Mouse (Mus musculus) neural tube, embryonic 14.5 days (tissue): ENCODE results near the gene Scn1b. TPM values are rescaled to one million over a fixed set of nuclear protein-coding genes. Genes with fewer than 3 reads are reported as not detected.

Experiments
- ATAC-seq: fragments of 200-750 bp; cut with Nextera tagmentation; 2 replicates; pipeline ENCODE4 v1.8.0; 2017; ENCODE audit warnings: low read depth, mild to moderate bottlenecking, moderate TSS enrichment, moderate library complexity
- H3K27ac ChIP-seq: fragments of 300-500 bp; sonication (generic); 2 replicates; pipeline ENCODE4 v1.5.1; 2014; ENCODE audit warnings: low read depth, mild to moderate bottlenecking, control low read depth, low read length, moderate library complexity, mixed read lengths
- H3K27me3 ChIP-seq: fragments of 300-500 bp; sonication (generic); 2 replicates; pipeline ENCODE4 v1.6.1; 2014; ENCODE audit warnings: low read length; ENCODE audit not compliant: control insufficient read depth, insufficient read depth
- H3K36me3 ChIP-seq: fragments of 300-500 bp; sonication (generic); 2 replicates; pipeline ENCODE4 v1.6.1; 2014; ENCODE audit warnings: low read length, mixed read lengths; ENCODE audit not compliant: control insufficient read depth, insufficient read depth
- H3K4me1 ChIP-seq: fragments of 300-500 bp; sonication (generic); 2 replicates; pipeline ENCODE4 v1.6.1; 2014; ENCODE audit warnings: low read length; ENCODE audit not compliant: control insufficient read depth, insufficient read depth
- H3K4me2 ChIP-seq: fragments of 300-500 bp; sonication (generic); 2 replicates; pipeline ENCODE4 v1.6.1; 2014; ENCODE audit warnings: mild to moderate bottlenecking, low read depth, low read length, control low read depth
- H3K4me3 ChIP-seq: fragments of 300-500 bp; sonication (generic); 2 replicates; pipeline ENCODE4 v1.5.1; 2014; ENCODE audit warnings: low read depth, low read length, control low read depth, mixed read lengths
- H3K9ac ChIP-seq: fragments of 300-500 bp; sonication (generic); replicated peaks from 2 replicates; pipeline ENCODE4 v1.6.1; 2014; ENCODE audit warnings: low read depth, mild to moderate bottlenecking, control low read depth, low read length, mixed read lengths
- H3K9me3 ChIP-seq: fragments of 300-500 bp; sonication (generic); 2 replicates; pipeline ENCODE4 v1.6.1; 2016; ENCODE audit warnings: low read length; ENCODE audit not compliant: control insufficient read depth
- whole genome bisulfite sequencing: fragments of 180-500 bp; shearing (Covaris S2); extraction: QIAGEN DNeasy Blood & Tissue Kit; methylation state at CpG from one replicate; pipeline ENCODE4 v1.1.7; 2014; 5-methylcytosine and 5-hydroxymethylcytosine counted together
- polyA plus RNA-seq: library from polyadenylated mRNA; unstranded; fragments of >200 nt; fragmentation: Nextera tagmentation; extraction: Ambion mirVana; gene quantifications from 2 replicates; pipeline ENCODE4 v1.2.1, GENCODE M21; 2014

Gene Scn1b
- polyA plus RNA-seq, 1 experiment from 2014 or later, result 17.6 TPM

DNA sequence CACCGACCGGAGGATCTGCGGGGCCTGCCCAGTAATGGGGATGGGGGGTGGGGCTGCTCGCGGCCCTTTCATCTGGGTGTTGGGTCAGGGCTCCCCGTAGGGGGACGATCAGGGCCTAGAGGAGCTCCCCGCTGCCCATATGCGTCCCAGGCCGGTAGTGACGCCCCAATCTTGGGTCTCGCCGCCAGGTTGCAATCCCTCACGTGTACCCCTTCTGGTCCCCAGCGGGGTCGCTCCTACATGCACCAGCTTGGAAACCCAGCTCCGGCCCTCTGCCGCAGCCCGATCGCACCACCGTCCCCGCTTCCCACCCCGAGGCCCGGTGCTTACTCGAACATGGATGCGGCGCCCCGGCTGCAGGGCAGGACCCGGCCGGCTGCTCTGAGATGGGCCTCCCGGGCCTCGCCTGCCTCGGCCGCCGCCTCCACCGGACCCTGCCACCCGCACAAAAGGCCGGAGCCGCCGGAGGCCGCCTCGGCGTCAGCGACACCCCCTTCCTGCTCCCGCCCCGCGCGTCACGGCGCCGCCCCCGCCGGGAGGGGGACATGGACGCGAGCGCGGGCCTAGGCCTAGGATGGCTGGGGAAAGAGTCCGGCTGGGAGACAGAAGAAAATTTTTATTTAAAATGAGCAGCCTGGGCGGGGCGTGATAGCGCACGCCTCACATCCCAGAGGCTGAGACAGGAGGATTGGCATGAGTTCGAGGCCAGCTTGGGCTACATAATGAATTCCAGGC lies 23.9 kb upstream of the Scn1b start:
- peak; percentile 82 for ATAC-seq
- Histone ChIP-seq H3K36me3 (peaks cover 4% of the 10 kb centered on the region; the same call in 1 of the 2 replicates), H3K9me3 (no peaks in the 10 kb centered on the region), H3K9ac (peak overlapping the region; percentile 99), H3K27ac (peak overlapping the region; percentile 99), H3K4me2 (peak overlapping the region; percentile 71), H3K27me3 (no peaks in the 10 kb centered on the region), H3K4me3 (peak overlapping the region; percentile 87), H3K4me1 (peaks cover 26% of the 10 kb centered on the region)
- WGBS, result under 1% methylated on average over 62 of the region's 63 CpGs

DNA sequence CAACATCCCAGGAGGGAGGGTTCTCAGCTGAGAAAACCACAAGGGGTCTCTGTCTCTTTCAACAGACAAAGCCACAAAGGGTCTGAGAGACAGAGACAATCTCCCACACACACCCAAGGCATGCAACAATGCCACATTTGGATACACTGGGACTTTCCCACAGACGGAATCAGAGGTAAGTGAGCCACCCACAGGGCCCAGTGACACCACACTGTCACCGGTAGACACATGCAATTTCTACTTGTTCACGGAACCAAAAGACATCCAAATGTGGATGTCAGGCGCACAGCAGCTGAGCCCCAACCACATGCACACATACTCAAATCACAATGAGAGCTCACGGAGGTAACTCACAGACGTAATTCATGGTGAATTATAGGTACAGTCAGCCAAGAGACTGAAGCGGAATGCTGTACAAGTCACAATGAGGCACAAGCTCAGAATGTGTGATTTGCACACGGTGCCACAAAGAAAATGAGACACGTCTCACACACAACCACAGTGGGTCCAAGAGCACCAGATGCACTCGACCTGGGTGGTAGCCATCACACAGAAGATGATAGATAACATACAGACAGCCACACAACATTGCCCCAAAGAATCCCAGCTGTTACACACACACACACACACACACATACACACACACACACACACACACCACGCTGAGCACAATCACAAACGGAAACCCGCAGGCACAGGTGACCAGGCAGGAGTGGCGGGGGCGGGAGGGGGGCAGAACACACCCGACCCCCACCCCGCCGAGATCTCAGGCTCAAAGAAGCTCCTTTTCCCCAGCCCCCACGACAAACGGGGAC lies 23.2 kb upstream of the Scn1b start:
- peak; percentile 9 for ATAC-seq
- H3K36me3 ChIP-seq, result peaks cover 4% of the 10 kb centered on the region; the same call in 1 of the 2 replicates
- H3K4me3 ChIP-seq, result peak overlapping the region; percentile 87
- H3K27me3 ChIP-seq, result no peaks in the 10 kb centered on the region
- peak overlapping the region; percentile 71 for H3K4me2 ChIP-seq
- H3K4me1 ChIP-seq, result peaks cover 26% of the 10 kb centered on the region
- peak overlapping the region; percentile 99 for H3K27ac ChIP-seq
- no peaks in the 10 kb centered on the region for H3K9me3 ChIP-seq
- peak overlapping the region; percentile 99 for H3K9ac ChIP-seq
- WGBS, result under 1% methylated on average over 20 of the region's 20 CpGs

DNA sequence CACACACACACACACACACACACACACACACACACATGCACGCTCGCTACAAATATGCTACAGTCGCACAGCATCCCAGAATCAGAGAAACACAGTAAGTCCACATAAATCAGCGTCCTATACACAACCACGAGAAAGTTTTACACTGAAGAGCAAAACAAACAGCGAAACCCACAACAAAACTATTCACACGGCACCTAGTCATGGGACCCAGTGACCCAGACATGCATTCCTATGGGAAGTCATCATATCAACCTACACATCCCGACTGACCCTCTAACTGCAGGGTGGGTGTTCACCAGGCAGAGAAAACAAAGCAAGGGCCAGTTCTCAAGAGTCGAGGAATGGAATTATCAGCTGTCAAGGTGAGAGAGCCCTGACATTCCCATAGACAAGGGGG lies 22.5 kb upstream of the Scn1b start:
- H3K4me1 ChIP-seq, result peaks cover 26% of the 10 kb centered on the region
- no peaks in the 10 kb centered on the region for H3K27me3 ChIP-seq
- H3K36me3 ChIP-seq, result peaks cover 4% of the 10 kb centered on the region; the same call in 1 of the 2 replicates
- H3K4me3 ChIP-seq, result peak overlapping the region; percentile 87
- H3K9me3 ChIP-seq, result no peaks in the 10 kb centered on the region
- H3K4me2 ChIP-seq, result peak overlapping the region; percentile 71
- H3K9ac ChIP-seq, result peak overlapping the region; percentile 99
- ATAC-seq, result no peak
- 27% methylated on average over 9 of the region's 9 CpGs for WGBS
- H3K27ac ChIP-seq, result peak overlapping the region; percentile 99

DNA sequence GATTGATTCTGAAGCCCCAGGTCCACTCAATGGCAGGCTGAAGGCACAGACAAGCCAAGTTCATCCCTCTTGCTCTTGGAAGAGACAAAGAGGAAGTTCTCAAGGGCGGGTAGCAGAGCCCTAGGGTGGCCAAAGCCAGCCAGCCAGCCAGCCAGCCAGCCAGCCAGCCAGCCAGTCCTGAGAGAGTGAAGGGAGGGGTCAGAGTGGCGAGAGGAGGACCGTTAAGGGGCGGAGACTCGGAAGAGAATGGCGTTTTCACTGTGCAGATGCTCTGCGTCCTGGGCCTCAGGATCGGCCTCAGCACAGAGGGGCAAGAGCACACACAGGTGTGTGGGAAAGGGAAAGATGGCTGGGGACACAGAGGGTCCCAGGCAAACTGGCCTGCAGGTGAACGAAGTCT lies 22.0 kb upstream of the Scn1b start:
- peak overlapping the region; percentile 87 for H3K4me3 ChIP-seq
- H3K9ac ChIP-seq, result peak overlapping the region; percentile 99
- H3K36me3 ChIP-seq, result peaks cover 4% of the 10 kb centered on the region; the same call in 1 of the 2 replicates
- H3K4me2 ChIP-seq, result peak overlapping the region; percentile 71
- peak overlapping the region; percentile 99 for H3K27ac ChIP-seq
- H3K4me1 ChIP-seq, result peaks cover 26% of the 10 kb centered on the region
- no peaks in the 10 kb centered on the region for H3K9me3 ChIP-seq
- WGBS, result 4% methylated on average over 9 of the region's 9 CpGs
- H3K27me3 ChIP-seq, result no peaks in the 10 kb centered on the region
- peak; percentile 31; the same call in 1 of the 2 replicates for ATAC-seq

DNA sequence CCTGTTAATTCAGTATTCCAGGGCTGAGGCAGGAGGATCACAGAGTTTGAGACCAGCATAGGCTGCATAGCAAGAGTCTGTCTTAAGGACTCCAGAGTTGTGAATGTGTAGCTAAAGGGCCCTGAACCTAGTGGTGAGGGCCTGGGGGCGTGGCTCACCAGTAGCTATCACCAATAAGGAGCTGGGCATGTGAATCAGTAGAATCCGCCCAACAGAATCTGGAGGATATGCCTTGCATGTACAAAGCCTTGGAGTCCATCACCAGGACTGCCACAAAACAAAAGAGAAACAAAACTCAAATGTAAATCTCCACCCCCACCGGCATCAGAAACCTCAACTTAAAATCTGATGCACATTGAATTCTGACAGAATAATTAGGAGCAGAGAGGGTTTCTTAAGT lies 21.3 kb upstream of the Scn1b start:
- peak overlapping the region; percentile 71 for H3K4me2 ChIP-seq
- no peaks in the 10 kb centered on the region for H3K9me3 ChIP-seq
- no peak for ATAC-seq
- H3K9ac ChIP-seq, result peak overlapping the region; percentile 99
- peak overlapping the region; percentile 87 for H3K4me3 ChIP-seq
- peaks cover 10% of the 10 kb centered on the region; the same call in 1 of the 2 replicates for H3K36me3 ChIP-seq
- H3K27me3 ChIP-seq, result no peaks in the 10 kb centered on the region
- WGBS, result 64% methylated on average over 3 of the region's 3 CpGs
- H3K27ac ChIP-seq, result peak overlapping the region; percentile 99
- peaks cover 26% of the 10 kb centered on the region for H3K4me1 ChIP-seq

DNA sequence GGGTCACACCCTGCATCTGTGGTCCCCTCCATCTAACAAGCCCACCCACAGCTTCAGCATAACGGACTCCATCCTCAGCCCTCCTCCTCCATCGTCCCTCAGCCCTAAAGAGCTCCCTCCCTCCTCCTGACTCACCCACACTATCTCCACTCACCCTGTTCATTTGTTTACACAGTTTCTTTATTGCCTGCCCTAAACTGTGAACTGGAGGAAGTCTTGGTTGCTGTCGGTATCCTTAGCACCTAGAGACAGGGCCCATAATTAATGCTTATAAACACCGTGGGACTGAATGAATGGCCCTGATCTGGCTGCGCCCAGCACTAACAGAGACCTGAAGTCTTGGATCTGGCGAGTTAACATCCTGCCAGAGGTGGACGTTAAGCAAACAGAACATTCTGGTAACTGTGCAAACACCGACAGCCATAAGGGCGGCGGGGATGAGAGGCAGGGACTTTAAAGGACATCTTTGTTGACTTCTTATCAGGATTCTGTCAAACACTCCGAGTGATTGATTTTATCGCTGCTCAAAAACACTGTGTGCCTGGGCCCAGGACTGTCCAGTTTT lies 18.9 kb upstream of the Scn1b start:
- no peaks in the 10 kb centered on the region for H3K27me3 ChIP-seq
- H3K9me3 ChIP-seq, result no peaks in the 10 kb centered on the region
- no peak overlapping the region for H3K4me3 ChIP-seq
- H3K4me1 ChIP-seq, result peaks cover 18% of the 10 kb centered on the region
- 43% methylated on average over 12 of the region's 12 CpGs for WGBS
- ATAC-seq, result no peak
- no peak overlapping the region for H3K27ac ChIP-seq
- no peak overlapping the region for H3K9ac ChIP-seq
- no peak overlapping the region for H3K4me2 ChIP-seq
- H3K36me3 ChIP-seq, result peaks cover 33% of the 10 kb centered on the region

DNA sequence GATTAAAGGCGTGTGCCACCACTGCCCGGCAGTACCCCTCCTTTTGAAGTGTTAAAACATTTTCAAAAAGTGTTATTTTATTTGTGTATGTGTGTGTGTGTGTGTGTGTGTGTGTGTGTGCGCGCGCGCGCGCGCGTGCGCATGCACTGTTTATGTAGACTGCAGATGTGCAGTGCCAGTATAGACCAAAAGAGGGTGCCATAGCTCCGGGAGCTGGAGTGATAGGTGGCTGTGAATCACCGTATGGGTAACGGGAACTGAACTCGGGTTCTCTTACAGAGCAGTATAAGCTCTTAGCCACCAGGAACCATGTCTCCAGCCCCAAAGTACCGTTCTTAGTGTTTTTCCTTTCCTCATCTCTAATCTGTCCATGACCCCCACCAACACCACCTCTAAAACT lies 18.1 kb upstream of the Scn1b start:
- H3K27me3 ChIP-seq, result no peaks in the 10 kb centered on the region
- no peaks in the 10 kb centered on the region for H3K9me3 ChIP-seq
- H3K9ac ChIP-seq, result no peak overlapping the region
- no peak overlapping the region for H3K4me2 ChIP-seq
- peaks cover 40% of the 10 kb centered on the region for H3K36me3 ChIP-seq
- H3K4me3 ChIP-seq, result no peak overlapping the region
- H3K27ac ChIP-seq, result no peak overlapping the region
- 98% methylated on average over 16 of the region's 16 CpGs for WGBS
- H3K4me1 ChIP-seq, result peaks cover 18% of the 10 kb centered on the region
- ATAC-seq, result no peak

DNA sequence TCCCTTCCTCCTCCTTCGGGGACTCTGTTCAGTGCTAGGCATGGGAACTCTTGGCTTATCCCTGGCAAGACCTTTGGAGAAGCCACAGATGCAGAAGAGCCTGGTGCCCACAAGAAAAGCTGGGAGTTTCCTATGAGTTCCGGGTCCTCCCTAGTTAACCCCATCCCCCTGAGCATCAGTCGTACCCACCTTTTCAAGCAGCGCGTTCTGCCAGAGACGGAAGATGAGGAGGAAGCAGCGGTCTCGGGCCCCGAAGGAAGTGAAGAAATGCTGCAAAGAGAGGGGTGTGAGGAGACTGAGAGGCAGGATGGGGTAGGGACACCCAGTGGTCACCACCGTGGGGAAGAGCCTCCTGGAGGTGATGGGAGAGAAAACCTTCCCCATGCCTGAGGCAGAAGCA lies 14.1 kb upstream of the Scn1b start:
- H3K9ac ChIP-seq, result no peak overlapping the region
- H3K27me3 ChIP-seq, result no peaks in the 10 kb centered on the region
- H3K36me3 ChIP-seq, result peaks cover 74% of the 10 kb centered on the region
- H3K9me3 ChIP-seq, result no peaks in the 10 kb centered on the region
- H3K4me1 ChIP-seq, result no peaks in the 10 kb centered on the region
- no peak overlapping the region for H3K4me2 ChIP-seq
- WGBS, result 95% methylated on average over 10 of the region's 10 CpGs
- no peak overlapping the region for H3K4me3 ChIP-seq
- ATAC-seq, result no peak
- no peak overlapping the region for H3K27ac ChIP-seq
